Mouse (Mus musculus) E14TG2a.4 (cell line): ENCODE data around the gene Gm49776.

Experiments used
- CTCF ChIP-seq: conservative IDR thresholded peaks from 2 replicates; pipeline ENCODE4 v1.5.1; 2014; ENCODE audit warnings: low read length
- NANOG ChIP-seq: IDR thresholded peaks from 2 replicates; pipeline ENCODE4 v1.6.1; 2014; ENCODE audit warnings: borderline replicate concordance, low read length, mixed read lengths
- POU5F1 ChIP-seq: IDR thresholded peaks from 2 replicates; pipeline ENCODE4 v1.6.1; 2014; ENCODE audit warnings: low read length, borderline replicate concordance

GRCm38 (mm10) chr16:18268182-18268581 is 10.1 kb upstream of the Gm49776 start:
- TF ChIP-seq CTCF = peak; percentile 53
- no peak for TF ChIP-seq NANOG
- TF ChIP-seq POU5F1 = no peak
